In genomic region chr4:141308857-141309772, GRCm38 (mm10) we compare ENCODE assay signal across 9 mouse cellular contexts. TPM values are rescaled to one million over a fixed set of nuclear protein-coding genes. Genes with fewer than 3 reads are reported as not detected.
DNase-seq lines count a peak whose midpoint lies in the region; ATAC-seq and TF ChIP-seq lines count a peak whose summit lies in the region.
"Had no signal": no experiment of that assay in that cellular context is flagged by ENCODE, and none has a peak within 500 bp of the region (broad histone marks: within the 10 kb centered on the region; RNA-seq: fewer than 3 reads in every experiment).

No protein-coding gene starts in this region.

- peak overlapping the region; percentile 64 for H3K9ac ChIP-seq in heart, embryonic 16.5 days (ENCODE audit: low read length)
- no peak overlapping the region for H3K9ac ChIP-seq in limb, embryonic 13.5 days
- H3K9ac ChIP-seq: hindbrain, embryonic 15.5 days had no signal

- H3K4me1 ChIP-seq in heart, embryonic 16.5 days (ENCODE audit: control insufficient read depth, insufficient read depth, low read length), result peaks cover 53% of the 10 kb centered on the region
- H3K4me1 ChIP-seq in testis, adult 2 months (ENCODE audit: control insufficient read depth, insufficient read depth, low read length), result peaks cover 3% of the 10 kb centered on the region; the same call in 1 of the 2 replicates
- peaks cover 39% of the 10 kb centered on the region for H3K4me1 ChIP-seq in limb, embryonic 13.5 days

- WGBS in heart, embryonic 16.5 days, result 85% methylated on average over 34 of the region's 34 CpGs
- 93% methylated on average over 34 of the region's 34 CpGs for WGBS in limb, embryonic 13.5 days

- DNase-seq in heart, adult 11 months, result no peak
- DNase-seq in testis, postnatal 14 days (ENCODE audit: low spot score), result no peak
- no peak for DNase-seq in left cerebral cortex, postnatal 10 days (ENCODE audit: extremely low spot score in 1 of 2, low spot score in 2 of 2)
- DNase-seq in layer of hippocampus, postnatal 25 days (ENCODE audit: extremely low spot score in 1 of 2, low spot score in 1 of 2), result no peak
- DNase-seq: thymus, postnatal 25 days had no signal

- no peak overlapping the region for H3K4me2 ChIP-seq in heart, embryonic 16.5 days (ENCODE audit: low read depth, low read length)
- H3K4me2 ChIP-seq in limb, embryonic 13.5 days (replicated peaks), result no peak overlapping the region
- H3K4me2 ChIP-seq: hindbrain, embryonic 15.5 days had no signal

- intact Hi-C loops in left cerebral cortex, postnatal 10 days (cut with DNase I), result no loop called here

- no peaks in the 10 kb centered on the region for H3K27me3 ChIP-seq in heart, embryonic 16.5 days (ENCODE audit: control insufficient read depth, insufficient read depth, low read length)
- H3K27me3 ChIP-seq in testis, adult 2 months (ENCODE audit: control insufficient read depth, insufficient read depth, low read length), result no peaks in the 10 kb centered on the region
- H3K27me3 ChIP-seq in limb, embryonic 13.5 days, result 0 out of 2 replicates have a peak, but pooled peaks cover 3% of the 10 kb centered on the region
- H3K27me3 ChIP-seq: hindbrain, embryonic 15.5 days had no signal

- H3K9me3 ChIP-seq in heart, embryonic 16.5 days (replicated peaks; ENCODE audit: control insufficient read depth, low read length), result no peaks in the 10 kb centered on the region
- no peaks in the 10 kb centered on the region for H3K9me3 ChIP-seq in limb, embryonic 13.5 days
- H3K9me3 ChIP-seq: hindbrain, embryonic 15.5 days had no signal

- H3K27ac ChIP-seq in heart, embryonic 16.5 days (ENCODE audit: low read length), result peak overlapping the region; percentile 88
- no peak overlapping the region for H3K27ac ChIP-seq in testis, adult 2 months (ENCODE audit: control insufficient read depth, insufficient read depth, low read depth, low read length)
- peak overlapping the region; percentile 28; the same call in 1 of the 2 replicates for H3K27ac ChIP-seq in limb, embryonic 13.5 days
- H3K27ac ChIP-seq: hindbrain, embryonic 15.5 days had no signal

- TF ChIP-seq POLR2A in testis, adult 2 months (IDR thresholded peaks at IDR 0.05; ENCODE audit: control insufficient read depth, low read depth, low read length), result no peak

- TF ChIP-seq CTCF in testis, adult 2 months (IDR thresholded peaks at IDR 0.05; ENCODE audit: control insufficient read depth, insufficient read depth, insufficient replicate concordance, low read depth, low read length), result no peak

- no peak overlapping the region for H3K4me3 ChIP-seq in heart, embryonic 16.5 days (ENCODE audit: low read length)
- H3K4me3 ChIP-seq in testis, adult 2 months (ENCODE audit: control insufficient read depth, low read depth, low read length), result peak overlapping the region; percentile 54
- no peak overlapping the region for H3K4me3 ChIP-seq in limb, embryonic 13.5 days
- H3K4me3 ChIP-seq: hindbrain, embryonic 15.5 days had no signal

- no peak for ATAC-seq in heart, embryonic 16.5 days (replicated peaks; ENCODE audit: extremely low read depth, insufficient read depth, low FRiP score)
- no peak for ATAC-seq in limb, embryonic 13.5 days (ENCODE audit: low FRiP score, low read depth)

- H3K36me3 ChIP-seq in heart, embryonic 16.5 days (ENCODE audit: control insufficient read depth, insufficient read depth), result 0 out of 2 replicates have a peak, but pooled peaks cover 4% of the 10 kb centered on the region
- H3K36me3 ChIP-seq in testis, adult 2 months (ENCODE audit: control insufficient read depth, insufficient read depth, low read length), result no peaks in the 10 kb centered on the region
- peaks cover 12% of the 10 kb centered on the region for H3K36me3 ChIP-seq in limb, embryonic 13.5 days
- H3K36me3 ChIP-seq: hindbrain, embryonic 15.5 days had no signal

RNA-seq across cellular contexts. Expression of gene Epha2, which starts 8.1 kb away (rescaled TPM):
- polyA plus RNA-seq in heart, embryonic 16.5 days (2015; fragmentation: Nextera tagmentation; extraction: Ambion mirVana), result 3.1 and 3.9 TPM in 2 replicates
- polyA plus RNA-seq in testis, adult 2 months (2012; rRNA removed), result 0.75 and 0.83 TPM in 2 replicates
- polyA plus RNA-seq in limb, embryonic 13.5 days (2015; fragmentation: Nextera tagmentation; extraction: Ambion mirVana), result 2.6 and 3.9 TPM in 2 replicates
- 1 to 10 TPM; 1.9 TPM for total RNA-seq in left cerebral cortex, postnatal 10 days (2021)
- 1 to 10 TPM in 1 of 2 experiments, under 1 TPM in 1; 0.99 to 1.4 TPM for total RNA-seq in layer of hippocampus, postnatal 25 days (2021)

RNA-seq across cellular contexts. Expression of gene Fam131c, which starts 58.9 kb away (rescaled TPM):
- 0.58 and 0.87 TPM in 2 replicates for polyA plus RNA-seq in heart, embryonic 16.5 days (2015; fragmentation: Nextera tagmentation; extraction: Ambion mirVana)
- polyA plus RNA-seq in testis, adult 2 months (2012; rRNA removed), result 7.9 and 12.3 TPM in 2 replicates
- 0.65 and 0.91 TPM in 2 replicates for polyA plus RNA-seq in limb, embryonic 13.5 days (2015; fragmentation: Nextera tagmentation; extraction: Ambion mirVana)
- 10 to 100 TPM; 10.8 to 12.1 TPM for total RNA-seq in left cerebral cortex, postnatal 10 days (2021)
- total RNA-seq in layer of hippocampus, postnatal 25 days (2021), result 1 to 10 TPM; 2.8 to 3.1 TPM
